Mouse (Mus musculus) testis, adult 2 months (tissue): ENCODE measurements at regions not wholly inside any gene's neighbourhood (a gene's known extent, or its start where the extent isn't known, plus 50 kb on each side); places are given as distances from the start of the nearest gene placed in this dataset.

Experiments used
- H3K27ac ChIP-seq: fragments of 200-500 bp; 2 replicates; pipeline ENCODE4 v1.5.1; 2012; ENCODE audit warnings: low read depth, low read length; ENCODE audit not compliant: control insufficient read depth, insufficient read depth
- H3K27me3 ChIP-seq: fragments of 200-500 bp; 2 replicates; pipeline ENCODE4 v1.6.1; 2012; ENCODE audit warnings: mild to moderate bottlenecking, low read length, moderate library complexity; ENCODE audit not compliant: control insufficient read depth, insufficient read depth
- H3K36me3 ChIP-seq: fragments of 200-500 bp; 2 replicates; pipeline ENCODE4 v1.6.1; 2012; ENCODE audit warnings: mild to moderate bottlenecking, low read length; ENCODE audit not compliant: control insufficient read depth, insufficient read depth
- H3K4me1 ChIP-seq: fragments of 200-500 bp; 2 replicates; pipeline ENCODE4 v1.6.1; 2012; ENCODE audit warnings: low read length; ENCODE audit not compliant: control insufficient read depth, insufficient read depth
- H3K4me3 ChIP-seq: fragments of 200-500 bp; 2 replicates; pipeline ENCODE4 v1.5.1; 2012; ENCODE audit warnings: low read depth, mild to moderate bottlenecking, low read length, moderate library complexity, mixed read lengths; ENCODE audit not compliant: control insufficient read depth
- CTCF ChIP-seq: fragments of 200-500 bp; IDR thresholded peaks from 2 replicates; pipeline ENCODE4 v1.5.1; 2012; ENCODE audit warnings: low read depth, mild to moderate bottlenecking, inconsistent platforms, low read length, moderate library complexity; ENCODE audit not compliant: control insufficient read depth, insufficient read depth, insufficient replicate concordance
- POLR2A ChIP-seq: fragments of 200-500 bp; IDR thresholded peaks from 2 replicates; pipeline ENCODE4 v1.6.1; 2012; ENCODE audit warnings: low read depth, mild to moderate bottlenecking, inconsistent platforms, low read length, moderate library complexity; ENCODE audit not compliant: control insufficient read depth

GRCm38 (mm10) chr5:44370006-44370405 is 143.6 kb upstream of the Tapt1 start:
- Histone ChIP-seq H3K36me3 (no peaks in the 10 kb centered on the region), H3K4me3 (no peak overlapping the region), H3K27ac (no peak overlapping the region), H3K4me1 (no peaks in the 10 kb centered on the region), H3K27me3 (no peaks in the 10 kb centered on the region)
- TF ChIP-seq CTCF (no peak), POLR2A (no peak)

DNA sequence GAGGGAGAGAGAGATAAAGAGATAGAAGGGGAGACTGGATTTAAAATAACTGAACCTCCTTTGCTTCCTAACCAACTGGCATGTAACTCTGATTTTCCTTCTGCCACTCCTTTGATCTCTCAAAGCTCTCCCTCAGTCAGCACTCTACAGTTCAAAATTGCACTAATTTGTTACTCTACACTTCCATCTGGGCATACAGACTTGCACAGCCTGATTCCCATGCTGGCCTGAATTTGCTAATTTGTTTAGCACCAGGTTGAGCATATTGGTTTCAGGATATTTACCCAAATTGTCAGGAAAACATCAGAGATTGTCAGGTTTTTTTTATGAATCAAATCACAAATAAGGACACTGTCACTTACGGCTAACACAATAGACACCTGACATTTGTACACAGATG is 125.9 kb upstream of the Tapt1 start:
- Histone ChIP-seq H3K27me3 (no peaks in the 10 kb centered on the region), H3K27ac (no peak overlapping the region), H3K4me3 (no peak overlapping the region), H3K4me1 (no peaks in the 10 kb centered on the region), H3K36me3 (no peaks in the 10 kb centered on the region)
- TF ChIP-seq CTCF = no peak
- no peak for TF ChIP-seq POLR2A

- H3K4me3 ChIP-seq = no peak overlapping the region
- H3K27me3 ChIP-seq = no peaks in the 10 kb centered on the region
- H3K36me3 ChIP-seq = no peaks in the 10 kb centered on the region
- no peaks in the 10 kb centered on the region for H3K4me1 ChIP-seq
- TF ChIP-seq POLR2A (no peak), CTCF (no peak)
- no peak overlapping the region for H3K27ac ChIP-seq
Observed at GRCm38 (mm10) chr5:44341457-44342014, 115.1 kb upstream of the Tapt1 start.

DNA sequence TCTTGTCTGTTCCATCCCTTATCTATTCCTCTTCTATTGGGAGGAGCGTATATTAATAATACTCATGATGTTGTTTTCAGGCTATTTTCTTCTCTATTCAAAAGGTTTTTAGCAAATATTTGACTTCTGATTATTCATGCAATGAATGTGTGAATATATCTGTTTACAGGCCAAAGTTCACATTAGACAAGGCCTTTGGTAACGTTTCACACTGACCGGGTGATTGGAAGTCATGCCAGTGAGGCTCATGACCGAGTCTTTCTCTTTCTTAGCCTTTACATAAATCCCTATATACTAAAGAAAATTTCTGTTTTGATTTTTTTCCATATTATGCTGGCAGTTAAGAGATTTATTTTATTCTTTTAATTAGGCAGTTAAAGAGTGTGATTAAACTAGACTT is 112.2 kb upstream of the Tapt1 start:
- Histone ChIP-seq H3K27me3 (no peaks in the 10 kb centered on the region), H3K36me3 (no peaks in the 10 kb centered on the region), H3K4me1 (no peaks in the 10 kb centered on the region), H3K27ac (no peak overlapping the region), H3K4me3 (no peak overlapping the region)
- TF ChIP-seq CTCF = no peak
- TF ChIP-seq POLR2A = no peak

DNA sequence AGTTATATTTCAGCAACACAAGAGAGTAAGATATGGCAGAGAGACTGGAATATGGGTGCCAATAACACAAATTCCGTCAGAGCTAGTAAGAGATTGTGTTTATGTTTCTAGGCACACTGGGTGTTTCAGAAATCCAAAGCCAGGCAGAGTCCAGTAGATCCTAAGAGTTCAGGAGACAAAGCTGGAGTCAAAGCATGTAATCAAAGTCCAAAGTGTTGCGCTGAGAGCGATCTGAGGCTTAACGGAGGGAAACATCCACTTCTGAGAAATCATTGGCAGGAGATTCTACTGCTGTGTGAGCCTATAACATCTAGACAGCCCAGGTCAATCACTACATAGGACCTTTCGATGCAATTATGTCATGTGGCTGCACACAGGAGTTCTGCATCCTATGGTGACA is 109.3 kb upstream of the Tapt1 start:
- H3K36me3 ChIP-seq = no peaks in the 10 kb centered on the region
- H3K27ac ChIP-seq = no peak overlapping the region
- no peak overlapping the region for H3K4me3 ChIP-seq
- no peaks in the 10 kb centered on the region for H3K4me1 ChIP-seq
- TF ChIP-seq POLR2A (no peak), CTCF (no peak)
- H3K27me3 ChIP-seq = no peaks in the 10 kb centered on the region

DNA sequence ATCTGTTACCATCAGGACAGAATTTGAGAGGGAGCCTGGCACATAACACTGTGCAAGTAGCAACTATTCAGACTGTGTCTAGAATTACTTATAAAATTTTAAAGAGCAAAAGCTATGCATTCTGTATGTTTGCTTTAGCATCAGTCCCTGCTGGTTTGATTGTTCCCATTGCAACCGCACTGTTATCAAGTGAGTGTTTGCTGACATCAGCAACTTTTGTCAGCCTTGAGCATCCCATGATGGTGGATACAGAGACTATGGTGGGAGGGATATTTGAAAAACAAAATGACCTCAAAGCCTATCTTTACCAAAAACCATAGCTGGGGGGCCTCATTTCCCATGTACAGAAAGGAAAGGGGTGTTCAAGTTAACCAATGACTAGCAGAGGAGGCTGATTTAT is 93.2 kb upstream of the Tapt1 start:
- H3K27ac ChIP-seq = no peak overlapping the region
- TF ChIP-seq CTCF (no peak), POLR2A (no peak)

GRCm38 (mm10) chr5:44306769-44307557 is 80.5 kb upstream of the Tapt1 start:
- TF ChIP-seq POLR2A = no peak
- H3K27me3 ChIP-seq = no peaks in the 10 kb centered on the region
- no peaks in the 10 kb centered on the region for H3K4me1 ChIP-seq
- no peaks in the 10 kb centered on the region for H3K36me3 ChIP-seq
- H3K27ac ChIP-seq = no peak overlapping the region
- no peak overlapping the region for H3K4me3 ChIP-seq

More for the DNA sequence above, 93.2 kb upstream of the Tapt1 start:
- H3K4me1 ChIP-seq = no peaks in the 10 kb centered on the region
- H3K4me3 ChIP-seq = no peak overlapping the region
- H3K36me3 ChIP-seq = no peaks in the 10 kb centered on the region
- no peaks in the 10 kb centered on the region for H3K27me3 ChIP-seq
